9 mouse cellular contexts compared by ENCODE assay signal in genomic region chr3:75164838-75165496, GRCm38 (mm10). TPM values are rescaled to one million over a fixed set of nuclear protein-coding genes. Genes with fewer than 3 reads are reported as not detected.
A peak's percentile ranks its signal among the peaks of the same experiment; 100 is the strongest.
DNase-seq lines count a peak whose midpoint lies in the region; ATAC-seq and TF ChIP-seq lines count a peak whose summit lies in the region.
"Had no signal": no experiment of that assay in that cellular context is flagged by ENCODE, and none has a peak within 500 bp of the region (broad histone marks: within the 10 kb centered on the region; RNA-seq: fewer than 3 reads in every experiment).

Gene Zbbx (minus strand): TSS chr3:75165034.

- ATAC-seq in CD4-positive, CD25-positive, alpha-beta regulatory T cell, adult 4 months: peak; percentile 69
- peak; percentile 100 for ATAC-seq in frontal cortex, adult (ENCODE audit: low TSS enrichment)
- peak; percentile 94 for ATAC-seq in kidney, postnatal 0 days (replicated peaks; ENCODE audit: low FRiP score, low read depth)
- no peak for ATAC-seq in limb, embryonic 15.5 days (ENCODE audit: insufficient number of reproducible peaks, low FRiP score, low TSS enrichment, low read depth)
- ATAC-seq in midbrain, postnatal 0 days (ENCODE audit: low FRiP score): peak; percentile 96
- peak; percentile 89 for ATAC-seq in stomach, embryonic 14.5 days (ENCODE audit: insufficient number of reproducible peaks, insufficient read depth, low FRiP score, low read depth)
- ATAC-seq in monocyte, adult 5-6 weeks (replicated peaks; ENCODE audit: insufficient number of reproducible peaks, low FRiP score, low TSS enrichment, poor library complexity, severe bottlenecking): no peak

- 15% methylated on average over 20 of the region's 20 CpGs for WGBS in kidney, postnatal 0 days
- WGBS in limb, embryonic 15.5 days: 14% methylated on average over 20 of the region's 20 CpGs
- WGBS in midbrain, postnatal 0 days: 11% methylated on average over 20 of the region's 20 CpGs
- 14% methylated on average over 20 of the region's 20 CpGs for WGBS in stomach, embryonic 14.5 days

- peak; percentile 83 for DNase-seq in brain, adult 2 months (ENCODE audit: low read depth, low spot score)
- DNase-seq in kidney, postnatal 0 days (ENCODE audit: low spot score): peak; percentile 46
- DNase-seq in midbrain, postnatal 0 days (ENCODE audit: low spot score): peak; percentile 91

- H3K4me2 ChIP-seq in kidney, postnatal 0 days (ENCODE audit: low read length): peak within 1 kb of the TSS; percentile 25; the same call in 1 of the 2 replicates
- H3K4me2 ChIP-seq in limb, embryonic 15.5 days: peak within 1 kb of the TSS; percentile 44
- peak within 1 kb of the TSS; percentile 58 for H3K4me2 ChIP-seq in midbrain, postnatal 0 days (ENCODE audit: low read depth, low read length, poor library complexity, severe bottlenecking)
- peak within 1 kb of the TSS; percentile 40 for H3K4me2 ChIP-seq in stomach, embryonic 14.5 days (replicated peaks; ENCODE audit: low read depth, low read length)

- no peaks in the 10 kb centered on the region for H3K36me3 ChIP-seq in kidney, postnatal 0 days (ENCODE audit: insufficient read depth, low read length)
- no peaks in the 10 kb centered on the region for H3K36me3 ChIP-seq in limb, embryonic 15.5 days
- H3K36me3 ChIP-seq in midbrain, postnatal 0 days (ENCODE audit: insufficient read depth, low read length): no peaks in the 10 kb centered on the region
- no peaks in the 10 kb centered on the region for H3K36me3 ChIP-seq in stomach, embryonic 14.5 days (ENCODE audit: control insufficient read depth, insufficient read depth, low read length)

- no peak within 1 kb of the TSS for H3K27ac ChIP-seq in kidney, postnatal 0 days
- no peak within 1 kb of the TSS for H3K27ac ChIP-seq in limb, embryonic 15.5 days
- no peak within 1 kb of the TSS for H3K27ac ChIP-seq in midbrain, postnatal 0 days (ENCODE audit: low read depth, low read length)
- H3K27ac ChIP-seq in stomach, embryonic 14.5 days (ENCODE audit: low read length): no peak within 1 kb of the TSS

- H3K9me3 ChIP-seq in kidney, postnatal 0 days (replicated peaks; ENCODE audit: low read length): no peaks in the 10 kb centered on the region
- no peaks in the 10 kb centered on the region for H3K9me3 ChIP-seq in limb, embryonic 15.5 days
- no peaks in the 10 kb centered on the region for H3K9me3 ChIP-seq in midbrain, postnatal 0 days (ENCODE audit: low read length)
- H3K9me3 ChIP-seq in stomach, embryonic 14.5 days (ENCODE audit: control insufficient read depth, low read depth, low read length): no peaks in the 10 kb centered on the region

- H3K4me1 ChIP-seq in kidney, postnatal 0 days (replicated peaks; ENCODE audit: insufficient read depth, low read length): no peaks in the 10 kb centered on the region
- no peaks in the 10 kb centered on the region for H3K4me1 ChIP-seq in limb, embryonic 15.5 days
- no peaks in the 10 kb centered on the region for H3K4me1 ChIP-seq in midbrain, postnatal 0 days (ENCODE audit: insufficient read depth, low read length)
- no peaks in the 10 kb centered on the region for H3K4me1 ChIP-seq in stomach, embryonic 14.5 days (ENCODE audit: control insufficient read depth, insufficient read depth, low read length)

- H3K9ac ChIP-seq in kidney, postnatal 0 days (ENCODE audit: low read depth, low read length): no peak within 1 kb of the TSS
- no peak within 1 kb of the TSS for H3K9ac ChIP-seq in limb, embryonic 15.5 days
- H3K9ac ChIP-seq in midbrain, postnatal 0 days (replicated peaks; ENCODE audit: low read length, poor library complexity, severe bottlenecking): 0 out of 2 replicates have a peak within 1 kb of the TSS, but pooled peaks have one; percentile 42
- no peak within 1 kb of the TSS for H3K9ac ChIP-seq in stomach, embryonic 14.5 days (replicated peaks; ENCODE audit: low read depth, low read length)

- peak; percentile 55 for TF ChIP-seq CTCF in kidney, postnatal 0 days (IDR thresholded peaks at IDR 0.05; ENCODE audit: low read depth)
- TF ChIP-seq CTCF in midbrain, postnatal 0 days (IDR thresholded peaks at IDR 0.05): peak; percentile 84

- H3K4me3 ChIP-seq in kidney, postnatal 0 days (replicated peaks; ENCODE audit: low read depth, low read length): no peak within 1 kb of the TSS
- H3K4me3 ChIP-seq in limb, embryonic 15.5 days: peak within 1 kb of the TSS; percentile 17; the same call in 1 of the 2 replicates
- H3K4me3 ChIP-seq in midbrain, postnatal 0 days (ENCODE audit: low read depth, low read length): peak within 1 kb of the TSS; percentile 47
- H3K4me3 ChIP-seq in stomach, embryonic 14.5 days (ENCODE audit: low read depth, low read length): peak within 1 kb of the TSS; percentile 8; the same call in 1 of the 2 replicates
- H3K4me3 ChIP-seq: erythroblast, embryonic 14.5 days had no signal

- H3K27me3 ChIP-seq in kidney, postnatal 0 days (ENCODE audit: insufficient read depth, low read length): no peaks in the 10 kb centered on the region
- no peaks in the 10 kb centered on the region for H3K27me3 ChIP-seq in limb, embryonic 15.5 days
- H3K27me3 ChIP-seq in midbrain, postnatal 0 days (ENCODE audit: insufficient read depth, low read length): no peaks in the 10 kb centered on the region
- no peaks in the 10 kb centered on the region for H3K27me3 ChIP-seq in stomach, embryonic 14.5 days (ENCODE audit: control insufficient read depth, insufficient read depth, low read length)

RNA-seq across cellular contexts. Expression of gene Zbbx, which starts in this region (rescaled TPM):
- polyA plus RNA-seq in CD4-positive, CD25-positive, alpha-beta regulatory T cell, adult 4 months (2017; shearing (Covaris generic)): not detected
- polyA plus RNA-seq in kidney, postnatal 0 days (2015; fragmentation: Nextera tagmentation; extraction: Ambion mirVana): not detected in 2 replicates
- not detected in 2 replicates for polyA plus RNA-seq in limb, embryonic 15.5 days (2015; fragmentation: Nextera tagmentation; extraction: Ambion mirVana)
- 2.4 and 2.8 TPM in 2 replicates for total RNA-seq in midbrain, postnatal 0 days (2014; rRNA removed)
- 1.1 and 1.3 TPM in 2 replicates for polyA plus RNA-seq in midbrain, postnatal 0 days (2015; fragmentation: Nextera tagmentation; extraction: Ambion mirVana)
- polyA plus RNA-seq in stomach, embryonic 14.5 days (2014; fragmentation: Nextera tagmentation; extraction: Ambion mirVana): 0.31 and 0.71 TPM in 2 replicates
- total RNA-seq in monocyte, adult 5-6 weeks (2017): not detected in 3 replicates
- polyA plus RNA-seq: erythroblast, embryonic 14.5 days had no signal

Comparison
In these comparisons a context has a peak if more than half of its experiments do, and no peak if none do; other contexts are left out.
1. Peak in ATAC-seq in CD4-positive, CD25-positive, alpha-beta regulatory T cell, adult 4 months; RNA of the gene not detected or under 1 TPM.
2. Peak in DNase-seq, ATAC-seq and H3K4me2 ChIP-seq in kidney, postnatal 0 days; RNA of the gene not detected or under 1 TPM.
3. Peak in ATAC-seq, H3K4me3 ChIP-seq and H3K4me2 ChIP-seq in stomach, embryonic 14.5 days; RNA of the gene not detected or under 1 TPM.
4. ATAC-seq: peak in frontal cortex, adult (single experiment) and midbrain, postnatal 0 days (single experiment); none in limb, embryonic 15.5 days (single experiment) and monocyte, adult 5-6 weeks (single experiment).
5. Peak in every context shown above with its lines, with median percentiles within 50 percentile points of each other: DNase-seq and H3K4me2 ChIP-seq.